Mouse (Mus musculus) E14TG2a.4 (cell line): ENCODE data around the gene Sulf2.
A peak's percentile ranks its signal among the peaks of the same experiment; 100 is the strongest.

Source experiments
- CTCF ChIP-seq: conservative IDR thresholded peaks from 2 replicates; pipeline ENCODE4 v1.5.1; 2014; ENCODE audit warnings: low read length
- NANOG ChIP-seq: IDR thresholded peaks from 2 replicates; pipeline ENCODE4 v1.6.1; 2014; ENCODE audit warnings: borderline replicate concordance, low read length, mixed read lengths
- POU5F1 ChIP-seq: IDR thresholded peaks from 2 replicates; pipeline ENCODE4 v1.6.1; 2014; ENCODE audit warnings: low read length, borderline replicate concordance

GRCm38 (mm10) chr2:166082193-166082592 is 73.3 kb downstream of the Sulf2 start:
- TF ChIP-seq CTCF = peak; percentile 96
- TF ChIP-seq NANOG = no peak
- TF ChIP-seq POU5F1 = no peak
